ENCODE assay signal across 8 mouse cellular contexts in genomic region chr4:129820417-129821086, GRCm38 (mm10). TPM values are rescaled to one million over a fixed set of nuclear protein-coding genes. Genes with fewer than 3 reads are reported as not detected.
DNase-seq lines count a peak whose midpoint lies in the region; ATAC-seq lines count a peak whose summit lies in the region.

No protein-coding gene starts in this region.

- no peaks in the 10 kb centered on the region for H3K9me3 ChIP-seq in hindbrain, embryonic 13.5 days

- peak overlapping the region; percentile 91 for H3K9ac ChIP-seq in hindbrain, embryonic 13.5 days

- peak overlapping the region; percentile 95 for H3K27ac ChIP-seq in hindbrain, embryonic 13.5 days

- H3K4me3 ChIP-seq in hindbrain, embryonic 13.5 days = peak overlapping the region; percentile 90

- peak overlapping the region; percentile 76 for H3K4me2 ChIP-seq in hindbrain, embryonic 13.5 days

- peak; percentile 74 for DNase-seq in MN1 (ENCODE audit: low spot score)
- peak; percentile 76 to 80 for DNase-seq in cerebellum, postnatal 10 days
- peak; percentile 29 to 45 for DNase-seq in frontal cortex, postnatal 14 days (ENCODE audit: low spot score in 2 of 2)
- peak; percentile 47 for DNase-seq in left cerebral cortex, adult 11 months (ENCODE audit: low spot score)
- peak; percentile 80 for DNase-seq in lung, postnatal 36 days
- peak; percentile 50 for DNase-seq in retina, adult 2 months (ENCODE audit: low read depth, low spot score)
- peak; percentile 82 for DNase-seq in thymus, postnatal 25 days

- H3K27me3 ChIP-seq in hindbrain, embryonic 13.5 days = no peaks in the 10 kb centered on the region

- WGBS in hindbrain, embryonic 13.5 days = under 1% methylated on average over 46 of the region's 79 CpGs

- peak; percentile 87 for ATAC-seq in hindbrain, embryonic 13.5 days (ENCODE audit: low FRiP score)

- H3K36me3 ChIP-seq in hindbrain, embryonic 13.5 days = no peaks in the 10 kb centered on the region

- H3K4me1 ChIP-seq in hindbrain, embryonic 13.5 days (replicated peaks) = peaks cover 36% of the 10 kb centered on the region

RNA-seq across cellular contexts. Expression of gene Ptp4a2, which starts 9.5 kb away (rescaled TPM):
- polyA plus RNA-seq in hindbrain, embryonic 13.5 days (2015; fragmentation: Nextera tagmentation; extraction: Ambion mirVana) = 292 and 306 TPM in 2 replicates

Comparison
In these comparisons a context has a peak if more than half of its experiments do, and no peak if none do; other contexts are left out.
1. Peak in every context shown above with its lines: DNase-seq, ATAC-seq, H3K4me3 ChIP-seq and H3K27ac ChIP-seq.